Mouse (Mus musculus) thymus, adult 2 months (tissue): ENCODE measurements around the gene Orm3. TPM values are rescaled to one million over a fixed set of nuclear protein-coding genes. Genes with fewer than 3 reads are reported as not detected.
"Not testable (repeated sequence)": the region's sequence is repeated elsewhere in the genome, so short reads cannot be mapped to it uniquely, and the experiment has no call there.

Experiments used
- DNase-seq: peaks from one replicate; pipeline ENCODE4 v3.0.0; 2021
- H3K27ac ChIP-seq: fragments of 200-500 bp; 2 replicates; pipeline ENCODE4 v1.5.1; 2012; ENCODE audit warnings: low read length, control low read depth; ENCODE audit not compliant: control insufficient read depth, insufficient read depth
- H3K27me3 ChIP-seq: fragments of 200-500 bp; 2 replicates; pipeline ENCODE4 v1.6.1; 2012; ENCODE audit warnings: mild to moderate bottlenecking, low read length, moderate library complexity, mixed read lengths; ENCODE audit not compliant: control insufficient read depth, insufficient read depth
- H3K36me3 ChIP-seq: fragments of 200-500 bp; 2 replicates; pipeline ENCODE4 v1.6.1; 2012; ENCODE audit warnings: mild to moderate bottlenecking, low read length, moderate library complexity; ENCODE audit not compliant: control insufficient read depth, insufficient read depth
- H3K4me1 ChIP-seq: fragments of 200-500 bp; replicated peaks from 2 replicates; pipeline ENCODE4 v1.6.1; 2012; ENCODE audit warnings: low read length; ENCODE audit not compliant: control insufficient read depth, insufficient read depth
- H3K4me3 ChIP-seq: fragments of 200-500 bp; 2 replicates; pipeline ENCODE4 v1.5.1; 2012; ENCODE audit warnings: mild to moderate bottlenecking, low read length, control low read depth, moderate library complexity; ENCODE audit not compliant: control insufficient read depth, insufficient read depth
- CTCF ChIP-seq: fragments of 200-500 bp; IDR thresholded peaks from 2 replicates; pipeline ENCODE4 v1.5.1; 2012; ENCODE audit warnings: mild to moderate bottlenecking, control low read depth, low read length, moderate library complexity, borderline replicate concordance; ENCODE audit not compliant: control insufficient read depth, poor library complexity, insufficient read depth; ENCODE audit errors: extremely low read depth
- POLR2A ChIP-seq: fragments of 200-500 bp; IDR thresholded peaks from 2 replicates; pipeline ENCODE4 v1.6.1; 2012; ENCODE audit warnings: mild to moderate bottlenecking, low read length, control low read depth, moderate library complexity; ENCODE audit not compliant: control insufficient read depth, poor library complexity, insufficient read depth; ENCODE audit errors: extremely low read depth
- WGBS: fragments of 180-500 bp; shearing (Covaris S2); methylation state at CpG from one replicate; pipeline ENCODE4 v1.1.7; 2018; 5-methylcytosine and 5-hydroxymethylcytosine counted together
- polyA plus RNA-seq: library from polyadenylated mRNA; depleted of rRNA; stranded (reverse); fragments of >200 nt; gene quantifications from 2 replicates; pipeline ENCODE4 v1.2.3, GENCODE M21; 2012

Gene Orm3
- polyA plus RNA-seq, 1 experiment, result 0.28 TPM

DNA sequence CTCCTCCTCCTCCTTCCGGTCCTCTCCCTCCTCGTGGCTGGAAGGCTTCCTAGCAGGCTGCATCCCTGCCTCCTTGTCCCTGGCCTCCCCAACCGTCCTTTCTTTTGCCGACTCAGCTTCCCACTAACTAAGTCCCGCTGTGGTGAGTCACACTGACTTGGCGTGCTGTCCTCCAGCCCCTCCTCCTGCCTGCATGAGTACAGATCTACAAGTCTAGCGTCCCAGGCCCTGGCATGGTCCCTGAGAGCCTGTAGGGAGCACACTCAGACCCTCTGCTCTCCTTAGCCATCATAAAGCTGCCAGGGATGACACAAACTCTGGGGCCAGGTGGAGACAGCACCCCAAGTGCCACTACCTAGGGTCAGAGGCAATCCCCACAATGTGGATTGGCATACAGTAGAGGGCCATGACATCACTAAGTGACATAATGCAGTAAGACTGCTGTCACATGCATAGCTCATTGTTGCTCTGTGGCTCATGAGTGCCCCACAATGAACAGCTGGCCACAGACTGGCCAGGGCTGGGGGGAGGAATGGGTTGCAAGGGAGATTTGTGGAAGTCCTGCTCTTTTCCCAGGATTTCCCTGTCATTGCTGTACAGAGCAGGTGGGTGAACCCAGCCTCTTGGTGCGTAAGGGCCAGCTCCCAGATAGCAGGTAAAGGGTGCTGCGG lies 39.8 kb upstream of the Orm3 start:
- Histone ChIP-seq H3K4me3 (no peak overlapping the region), H3K4me1 (no peaks in the 10 kb centered on the region), H3K27me3 (no peaks in the 10 kb centered on the region), H3K27ac (no peak overlapping the region), H3K36me3 (no peaks in the 10 kb centered on the region)
- TF ChIP-seq CTCF, result no peak
- no peak for TF ChIP-seq POLR2A
- 67% methylated on average over 9 of the region's 9 CpGs for WGBS
- no peak for DNase-seq

DNA sequence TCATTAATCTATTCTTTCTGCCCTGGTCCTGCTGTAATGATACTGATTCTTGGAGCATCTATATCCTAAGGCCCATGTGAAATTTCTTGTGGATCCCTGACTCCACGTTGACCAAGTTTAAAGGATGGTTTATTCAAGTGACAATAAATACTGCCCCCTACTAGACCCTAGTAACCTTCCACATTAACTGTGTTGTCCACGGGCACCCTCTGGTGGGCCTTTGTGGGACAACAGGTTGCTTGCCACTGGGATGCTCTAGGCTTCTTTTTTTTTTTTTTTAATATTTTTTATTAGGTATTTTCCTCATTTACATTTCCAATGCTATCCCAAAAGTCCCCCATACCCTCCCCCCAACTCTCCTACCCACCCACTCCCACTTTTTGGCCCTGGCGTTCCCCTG lies 36.4 kb upstream of the Orm3 start:
- H3K4me3 ChIP-seq, H3K27me3 ChIP-seq, H3K36me3 ChIP-seq, H3K4me1 ChIP-seq, H3K27ac ChIP-seq: not testable (repeated sequence)
- WGBS, result 26% methylated on average over 3 of the region's 3 CpGs
- peak; percentile 74 for DNase-seq

DNA sequence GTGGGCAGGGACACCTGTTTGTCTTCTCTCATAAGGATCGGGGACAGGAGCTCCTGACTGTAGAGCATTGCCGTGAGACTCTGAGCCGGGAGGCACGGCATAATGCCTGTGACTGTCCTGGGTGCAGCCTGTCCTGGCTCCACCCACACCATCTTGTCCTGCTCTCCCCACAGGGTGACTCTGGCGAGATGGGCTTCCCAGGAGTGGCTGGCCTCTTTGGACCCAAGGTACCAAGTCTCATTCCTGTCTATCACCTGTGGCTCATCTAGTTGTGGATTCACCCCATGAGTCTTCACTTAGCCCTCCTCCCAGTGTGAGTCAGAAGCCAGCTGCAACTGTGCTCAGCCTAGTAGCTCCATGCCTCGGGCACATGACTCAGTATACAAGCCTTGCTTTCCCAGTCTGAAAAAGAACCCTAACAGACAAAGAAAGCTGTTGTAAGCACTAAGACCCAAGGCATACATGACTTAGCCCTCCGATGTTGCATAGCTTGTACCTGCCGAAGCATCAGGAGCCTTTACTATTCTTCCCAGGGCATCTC lies 32.6 kb upstream of the Orm3 start:
- TF ChIP-seq POLR2A (no peak), CTCF (no peak)
- Histone ChIP-seq H3K4me3 (no peak overlapping the region), H3K27ac (no peak overlapping the region), H3K4me1 (no peaks in the 10 kb centered on the region), H3K36me3 (no peaks in the 10 kb centered on the region), H3K27me3 (no peaks in the 10 kb centered on the region)
- no peak for DNase-seq
- 96% methylated on average over 8 of the region's 8 CpGs for WGBS

DNA sequence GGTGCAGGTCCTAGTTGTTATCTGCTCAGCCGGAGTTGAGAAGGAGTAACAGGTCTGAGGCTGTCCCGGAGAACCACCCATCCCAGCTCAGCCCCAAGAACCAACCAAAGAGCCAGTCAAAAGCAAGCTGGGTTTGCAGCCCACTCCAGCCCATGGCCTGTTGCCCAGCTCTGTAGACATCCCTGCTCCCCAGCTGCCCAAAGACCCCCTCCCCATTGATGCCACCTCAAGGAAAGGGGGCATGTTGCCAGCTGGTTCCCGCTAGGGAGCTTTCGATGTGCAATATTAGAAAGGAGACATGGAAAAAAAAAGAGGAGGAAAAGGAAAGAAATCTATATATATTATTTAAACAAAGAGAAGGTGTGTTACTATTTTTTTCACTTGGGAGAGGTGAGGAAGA lies 22.6 kb upstream of the Orm3 start:
- Histone ChIP-seq H3K36me3 (no peaks in the 10 kb centered on the region), H3K27ac (no peak overlapping the region)
- 98% methylated on average over 4 of the region's 4 CpGs for WGBS

DNA sequence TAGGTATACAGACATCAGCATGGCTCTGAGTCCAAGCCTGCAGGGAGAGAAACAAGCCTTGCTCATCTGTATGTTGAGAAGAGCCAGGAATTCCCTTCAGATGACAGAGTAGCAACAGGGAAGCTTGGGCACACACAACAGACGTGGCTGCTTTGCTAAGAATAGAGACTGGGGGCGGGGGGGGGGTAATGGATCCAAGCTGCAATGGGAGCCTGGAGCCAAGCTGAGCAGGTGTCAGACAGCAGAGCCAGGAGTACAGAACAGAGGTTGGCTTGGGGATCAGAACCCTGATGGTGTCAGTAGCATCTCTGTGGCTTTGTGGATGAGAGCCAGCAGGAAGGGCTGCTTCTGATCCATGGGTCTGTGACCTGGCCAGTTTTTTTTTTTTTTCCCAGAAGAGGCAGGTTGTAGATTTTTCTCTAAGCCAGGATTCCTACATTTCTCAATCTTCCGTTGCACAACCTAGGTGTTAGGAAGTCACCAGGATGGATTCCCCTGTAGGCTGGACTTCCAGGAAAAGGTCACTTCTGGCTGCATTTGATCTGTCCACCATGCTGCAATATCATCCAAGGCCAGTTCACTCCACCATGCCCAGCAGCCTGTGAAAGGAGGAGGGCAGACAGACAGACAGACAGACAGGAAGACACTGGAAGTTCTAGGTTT lies 17.4 kb upstream of the Orm3 start:
- TF ChIP-seq POLR2A (no peak), CTCF (no peak)
- DNase-seq, result no peak
- Histone ChIP-seq H3K27me3 (no peaks in the 10 kb centered on the region), H3K4me1 (no peaks in the 10 kb centered on the region), H3K4me3 (no peak overlapping the region), H3K27ac (no peak overlapping the region), H3K36me3 (no peaks in the 10 kb centered on the region)
- WGBS, result 86% methylated on average over 3 of the region's 3 CpGs

More for the DNA sequence above, 22.6 kb upstream of the Orm3 start:
- no peak for DNase-seq
- Histone ChIP-seq H3K4me3 (no peak overlapping the region), H3K4me1 (no peaks in the 10 kb centered on the region), H3K27me3 (no peaks in the 10 kb centered on the region)
- no peak for TF ChIP-seq CTCF
- no peak for TF ChIP-seq POLR2A

DNA sequence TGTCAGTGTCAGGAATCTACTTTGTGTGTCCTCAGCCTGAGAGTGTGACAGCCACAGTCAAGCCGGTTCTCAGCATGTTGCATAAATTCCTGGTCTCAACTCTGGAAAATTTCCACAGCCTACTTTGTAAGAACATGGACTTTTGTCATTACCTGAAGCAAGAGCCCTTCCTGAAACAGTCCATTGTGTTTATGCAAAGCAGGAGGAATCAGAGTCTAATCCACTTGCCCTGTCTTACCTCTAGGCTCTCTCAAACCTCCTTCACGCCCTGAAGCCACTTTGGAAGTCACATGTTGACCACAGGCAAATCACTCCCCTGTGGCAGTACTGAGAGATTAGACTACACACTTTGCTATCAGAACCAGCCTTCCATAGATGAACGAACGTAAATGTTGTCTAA lies 13.5 kb upstream of the Orm3 start:
- no peak overlapping the region for H3K27ac ChIP-seq
- WGBS, result 89% methylated on average over 4 of the region's 4 CpGs
- H3K4me3 ChIP-seq, result no peak overlapping the region
- DNase-seq, result no peak
- H3K27me3 ChIP-seq, result no peaks in the 10 kb centered on the region
- H3K36me3 ChIP-seq, result no peaks in the 10 kb centered on the region
- H3K4me1 ChIP-seq, result no peaks in the 10 kb centered on the region
- TF ChIP-seq CTCF (no peak), POLR2A (no peak)

DNA sequence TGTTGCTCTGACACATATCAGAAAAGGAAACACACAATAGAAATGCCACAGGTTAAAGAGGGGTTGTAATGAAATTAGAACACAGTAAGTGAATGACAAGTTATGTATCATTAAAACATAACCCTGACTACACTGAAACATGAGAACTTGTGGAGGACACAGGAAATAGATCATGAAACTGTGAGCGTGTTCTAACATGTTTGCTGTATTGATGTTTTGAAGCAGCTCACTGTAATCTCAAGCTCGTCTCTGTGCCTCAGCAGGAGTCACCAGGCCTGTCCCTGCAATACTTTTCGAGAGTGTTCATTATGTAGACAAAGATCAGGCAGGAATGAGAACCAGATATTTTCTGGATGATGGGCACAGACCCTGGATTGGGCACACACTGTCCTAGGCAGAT lies 12.4 kb upstream of the Orm3 start:
- Histone ChIP-seq H3K27me3 (no peaks in the 10 kb centered on the region), H3K36me3 (no peaks in the 10 kb centered on the region), H3K4me1 (no peaks in the 10 kb centered on the region), H3K27ac (no peak overlapping the region), H3K4me3 (no peak overlapping the region)
- WGBS, result 88% methylated on average over 3 of the region's 3 CpGs
- TF ChIP-seq CTCF (no peak), POLR2A (no peak)
- DNase-seq, result no peak
